Mouse (Mus musculus): Measurements from ENCODE around the gene Epb41l3. TPM values are rescaled to one million over a fixed set of nuclear protein-coding genes. Genes with fewer than 3 reads are reported as not detected.

Epb41l3 gene
- polyA plus RNA-seq, 1 experiment from 2014 or later, result 64.0 TPM

DNA sequence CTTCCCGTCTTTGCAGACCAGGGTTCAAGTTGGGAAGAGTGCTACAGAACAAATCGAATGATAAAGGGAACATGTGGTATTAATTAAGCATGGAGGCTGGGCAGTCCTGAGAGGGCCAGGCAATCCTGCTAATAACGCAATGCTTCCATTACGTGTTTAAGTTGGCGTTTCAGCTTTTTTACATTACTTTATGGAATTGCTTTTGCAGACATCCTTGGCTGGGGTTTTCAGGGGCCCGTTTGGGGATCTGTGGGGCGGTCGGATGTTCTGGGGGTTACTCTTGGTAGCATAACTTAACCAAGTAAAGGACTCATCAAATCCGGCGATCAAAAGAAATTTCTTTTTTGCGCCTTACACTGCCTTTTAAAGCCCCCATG, 82.3 kb downstream of the Epb41l3 start:
- DNase-seq, result peak; percentile 41
- peak; percentile 16; the same call in 1 of the 2 replicates for ATAC-seq (ENCODE audit: insufficient read depth)
- Histone ChIP-seq H3K4me3 (ENCODE audit: low read depth, low read length) (peak overlapping the region; percentile 88), H3K4me1 (ENCODE audit: insufficient read depth) (no peaks in the 10 kb centered on the region), H3K27me3 (ENCODE audit: insufficient read depth, low read length) (0 out of 2 replicates have a peak, but pooled peaks cover 4% of the 10 kb centered on the region), H3K9ac (peak overlapping the region; percentile 90; the same call in 1 of the 2 replicates), H3K36me3 (ENCODE audit: insufficient read depth) (no peaks in the 10 kb centered on the region), H3K4me2 (peak overlapping the region; percentile 80), H3K9me3 (ENCODE audit: low read depth, low read length) (no peaks in the 10 kb centered on the region), H3K27ac (ENCODE audit: low read depth) (no peak overlapping the region)
- WGBS, result 6% methylated on average over 11 of the region's 11 CpGs
- TF ChIP-seq CTCF (IDR thresholded peaks at IDR 0.05; ENCODE audit: low read depth), result no peak

DNA sequence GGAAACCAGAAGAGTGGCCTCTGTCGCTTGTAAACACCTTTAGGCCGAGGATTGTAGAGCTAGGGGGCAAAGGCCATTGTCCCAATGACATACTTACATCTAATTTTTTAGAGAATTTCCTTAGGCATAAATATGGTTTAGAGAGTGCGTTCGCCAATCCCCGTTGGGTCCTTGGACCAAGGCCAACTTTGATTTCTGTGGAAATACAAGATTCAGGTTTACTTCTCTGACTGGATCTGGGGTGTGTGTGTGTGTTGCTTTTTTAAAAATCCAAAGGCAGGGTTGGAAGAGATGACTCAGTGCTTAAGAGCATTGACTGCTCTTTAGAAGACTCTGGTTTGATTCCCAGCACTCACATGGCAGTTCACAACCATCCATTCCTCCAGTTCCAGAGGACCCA, 83.2 kb downstream of the Epb41l3 start:
- Histone ChIP-seq H3K4me3 (ENCODE audit: low read depth, low read length) (no peak overlapping the region; the same call in 1 of the 2 replicates), H3K4me2 (peak overlapping the region; percentile 80; the same call in 1 of the 2 replicates), H3K27me3 (ENCODE audit: insufficient read depth, low read length) (0 out of 2 replicates have a peak, but pooled peaks cover 4% of the 10 kb centered on the region), H3K9ac (no peak overlapping the region), H3K27ac (ENCODE audit: low read depth) (no peak overlapping the region), H3K4me1 (ENCODE audit: insufficient read depth) (no peaks in the 10 kb centered on the region), H3K36me3 (ENCODE audit: insufficient read depth) (no peaks in the 10 kb centered on the region), H3K9me3 (ENCODE audit: low read depth, low read length) (no peaks in the 10 kb centered on the region)
- ATAC-seq (ENCODE audit: insufficient read depth) (no peak), DNase-seq (peak; percentile 28)
- WGBS, result 56% methylated on average over 5 of the region's 5 CpGs
- no peak for TF ChIP-seq CTCF (IDR thresholded peaks at IDR 0.05; ENCODE audit: low read depth)

DNA sequence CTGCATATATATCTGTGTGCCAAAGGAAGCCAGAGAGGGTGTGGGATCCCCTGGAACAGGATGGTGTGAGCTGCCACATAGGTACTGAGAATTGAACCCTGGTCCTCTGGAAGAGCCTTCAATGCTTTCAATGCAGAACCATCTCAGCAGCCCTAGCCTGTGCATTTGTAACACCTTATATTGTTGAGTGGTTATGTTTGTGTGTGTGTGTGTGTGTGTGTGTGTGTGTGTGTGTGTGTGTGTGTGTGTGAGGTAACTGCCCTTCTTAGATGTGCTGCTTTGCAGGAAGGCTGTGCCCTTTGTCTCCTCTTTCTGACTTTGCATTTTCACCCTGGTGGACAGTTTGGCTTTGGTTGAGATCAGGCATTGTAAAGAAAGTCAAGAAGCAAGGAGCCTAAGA, 87.2 kb downstream of the Epb41l3 start:
- Histone ChIP-seq H3K9ac (no peak overlapping the region), H3K4me3 (ENCODE audit: low read depth, low read length) (no peak overlapping the region), H3K36me3 (ENCODE audit: insufficient read depth) (no peaks in the 10 kb centered on the region), H3K4me2 (no peak overlapping the region), H3K27me3 (ENCODE audit: insufficient read depth, low read length) (no peaks in the 10 kb centered on the region), H3K27ac (ENCODE audit: low read depth) (no peak overlapping the region), H3K4me1 (ENCODE audit: insufficient read depth) (no peaks in the 10 kb centered on the region), H3K9me3 (ENCODE audit: low read depth, low read length) (no peaks in the 10 kb centered on the region)
- no peak for TF ChIP-seq CTCF (IDR thresholded peaks at IDR 0.05; ENCODE audit: low read depth)
- ATAC-seq (ENCODE audit: insufficient read depth), result no peak
- no peak for DNase-seq

DNA sequence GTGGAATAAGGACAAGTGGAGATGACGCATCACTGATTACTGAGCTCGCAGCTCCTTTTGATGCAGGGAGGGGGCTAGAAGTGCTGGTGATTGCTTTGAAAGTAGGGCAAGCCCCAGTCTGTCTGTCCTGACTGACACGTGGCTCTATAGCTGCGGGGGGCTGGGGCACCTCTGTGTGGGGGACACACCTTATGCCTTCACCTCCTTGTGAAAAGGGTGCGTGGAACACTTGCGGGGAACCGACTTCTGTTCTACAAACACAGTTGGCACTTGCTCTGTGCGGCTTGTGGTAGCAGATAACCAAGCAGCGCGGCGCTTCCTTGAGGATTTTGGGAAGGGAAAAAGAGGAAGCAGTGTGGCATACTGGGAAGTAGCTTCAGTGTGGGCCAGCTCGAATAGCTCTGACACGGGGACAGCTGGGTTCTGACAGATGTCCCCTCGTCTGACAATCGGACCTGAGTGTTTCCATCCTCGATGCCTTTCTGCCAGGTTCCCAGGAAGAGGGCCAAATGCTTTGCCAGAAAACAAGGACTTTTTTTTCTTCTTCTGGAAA, 101.5 kb downstream of the Epb41l3 start:
- no peak overlapping the region for H3K27ac ChIP-seq (ENCODE audit: low read depth)
- no peak for TF ChIP-seq CTCF (IDR thresholded peaks at IDR 0.05; ENCODE audit: low read depth)

DNA sequence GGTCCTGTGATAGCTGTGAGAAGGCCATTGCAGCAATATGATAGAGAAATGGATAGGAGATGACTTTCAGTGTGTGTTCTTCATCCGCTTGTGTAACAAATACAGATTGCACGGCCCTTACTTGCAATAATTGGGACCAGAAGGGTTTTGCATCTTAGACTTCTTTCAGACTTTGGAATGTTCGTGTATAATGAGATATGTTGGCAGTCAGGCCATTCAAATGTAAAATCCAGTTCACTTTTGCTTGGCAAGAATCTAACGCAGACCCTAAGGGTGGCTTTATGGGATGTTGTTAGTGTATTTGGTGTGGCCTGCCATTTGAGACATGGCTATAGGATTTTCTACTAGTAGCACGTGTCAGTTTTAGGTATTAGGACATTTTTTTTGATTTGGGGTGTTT, 102.5 kb downstream of the Epb41l3 start:
- no peaks in the 10 kb centered on the region for H3K27me3 ChIP-seq (ENCODE audit: insufficient read depth, low read length)
- ATAC-seq (ENCODE audit: insufficient read depth), result no peak
- no peaks in the 10 kb centered on the region for H3K36me3 ChIP-seq (ENCODE audit: insufficient read depth)
- no peak for DNase-seq
- H3K27ac ChIP-seq (ENCODE audit: low read depth), result no peak overlapping the region
- peaks cover 4% of the 10 kb centered on the region; the same call in 1 of the 2 replicates for H3K4me1 ChIP-seq (ENCODE audit: insufficient read depth)
- H3K4me2 ChIP-seq, result no peak overlapping the region
- H3K4me3 ChIP-seq (ENCODE audit: low read depth, low read length), result no peak overlapping the region
- WGBS, result 85% methylated on average over 5 of the region's 5 CpGs
- no peak overlapping the region for H3K9ac ChIP-seq
- TF ChIP-seq CTCF (IDR thresholded peaks at IDR 0.05; ENCODE audit: low read depth), result no peak
- H3K9me3 ChIP-seq (ENCODE audit: low read depth, low read length), result no peaks in the 10 kb centered on the region

More for the DNA sequence above, 101.5 kb downstream of the Epb41l3 start:
- DNase-seq, result peak; percentile 15
- peaks cover 4% of the 10 kb centered on the region; the same call in 1 of the 2 replicates for H3K4me1 ChIP-seq (ENCODE audit: insufficient read depth)
- 40% methylated on average over 16 of the region's 16 CpGs for WGBS
- no peak overlapping the region for H3K4me3 ChIP-seq (ENCODE audit: low read depth, low read length)
- no peaks in the 10 kb centered on the region for H3K9me3 ChIP-seq (ENCODE audit: low read depth, low read length)
- no peak for ATAC-seq (ENCODE audit: insufficient read depth)
- no peak overlapping the region; the same call in 1 of the 2 replicates for H3K4me2 ChIP-seq
- no peak overlapping the region for H3K9ac ChIP-seq
- H3K36me3 ChIP-seq (ENCODE audit: insufficient read depth), result no peaks in the 10 kb centered on the region
- H3K27me3 ChIP-seq (ENCODE audit: insufficient read depth, low read length), result no peaks in the 10 kb centered on the region

DNA sequence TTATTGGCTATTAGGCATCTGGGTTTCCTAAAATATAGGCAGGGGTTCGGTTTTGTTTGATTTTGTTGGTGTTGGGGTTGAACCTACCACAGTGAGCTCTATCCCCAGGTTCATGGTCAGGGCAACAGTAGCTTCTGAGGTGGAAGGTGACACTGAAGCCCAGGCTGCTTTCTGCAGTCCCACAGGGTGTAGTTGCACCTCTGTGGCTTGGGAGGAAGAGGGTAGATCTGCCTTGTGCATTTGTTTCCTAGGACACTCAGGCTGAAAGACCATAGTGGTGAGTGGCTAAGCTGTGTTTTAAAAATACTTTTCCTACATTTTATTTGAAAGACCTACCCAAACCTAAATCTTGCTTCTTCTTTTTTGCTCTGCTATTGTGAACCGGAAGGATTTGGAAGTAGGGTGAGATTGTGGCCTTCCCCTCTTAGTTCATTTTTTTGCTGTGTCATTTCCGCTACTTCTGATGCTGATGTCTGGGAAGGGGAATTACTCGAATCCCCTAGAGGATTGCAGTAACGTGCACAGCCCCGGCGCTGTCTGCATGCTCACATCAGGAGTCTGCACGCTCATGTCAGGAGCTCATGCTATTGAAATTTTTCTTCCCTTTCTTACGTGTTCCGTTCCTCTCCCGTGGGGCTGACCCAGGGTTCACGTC, 105.5 kb downstream of the Epb41l3 start:
- peak overlapping the region; percentile 38; the same call in 1 of the 2 replicates for H3K27ac ChIP-seq (ENCODE audit: low read depth)
- ATAC-seq (ENCODE audit: insufficient read depth) (peak; percentile 68; the same call in 1 of the 2 replicates), DNase-seq (peak; percentile 68)
- H3K9me3 ChIP-seq (ENCODE audit: low read depth, low read length), result no peaks in the 10 kb centered on the region
- H3K36me3 ChIP-seq (ENCODE audit: insufficient read depth), result no peaks in the 10 kb centered on the region
- no peak for TF ChIP-seq CTCF (IDR thresholded peaks at IDR 0.05; ENCODE audit: low read depth)
- 25% methylated on average over 12 of the region's 12 CpGs for WGBS
- no peaks in the 10 kb centered on the region for H3K27me3 ChIP-seq (ENCODE audit: insufficient read depth, low read length)
- no peak overlapping the region for H3K4me3 ChIP-seq (ENCODE audit: low read depth, low read length)
- no peak overlapping the region for H3K9ac ChIP-seq
- H3K4me1 ChIP-seq (ENCODE audit: insufficient read depth), result peaks cover 4% of the 10 kb centered on the region; the same call in 1 of the 2 replicates
- peak overlapping the region; percentile 13; the same call in 1 of the 2 replicates for H3K4me2 ChIP-seq

All from lung, embryonic 14.5 days (tissue).